Mouse (Mus musculus) heart, adult 2 months (tissue): ENCODE data around the gene Cd200r4.
"Not testable (repeated sequence)": the region's sequence is repeated elsewhere in the genome, so short reads cannot be mapped to it uniquely, and the experiment has no call there.

Experiments
- CTCF ChIP-seq: fragments of 200-600 bp; IDR thresholded peaks from 2 replicates; pipeline ENCODE4 v1.8.1; 2022; ENCODE audit warnings: antibody characterized with exemption, mild to moderate bottlenecking, moderate library complexity
- EP300 ChIP-seq: fragments of 200-500 bp; IDR thresholded peaks from 2 replicates; pipeline ENCODE4 v1.6.1; 2011; ENCODE audit warnings: low read depth, low read length, control low read depth; ENCODE audit not compliant: insufficient read depth
- POLR2A ChIP-seq: fragments of 200-500 bp; IDR thresholded peaks from 2 replicates; pipeline ENCODE4 v1.6.1; 2011; ENCODE audit warnings: mild to moderate bottlenecking, low read depth, low read length, control low read depth; ENCODE audit not compliant: insufficient read depth

DNA sequence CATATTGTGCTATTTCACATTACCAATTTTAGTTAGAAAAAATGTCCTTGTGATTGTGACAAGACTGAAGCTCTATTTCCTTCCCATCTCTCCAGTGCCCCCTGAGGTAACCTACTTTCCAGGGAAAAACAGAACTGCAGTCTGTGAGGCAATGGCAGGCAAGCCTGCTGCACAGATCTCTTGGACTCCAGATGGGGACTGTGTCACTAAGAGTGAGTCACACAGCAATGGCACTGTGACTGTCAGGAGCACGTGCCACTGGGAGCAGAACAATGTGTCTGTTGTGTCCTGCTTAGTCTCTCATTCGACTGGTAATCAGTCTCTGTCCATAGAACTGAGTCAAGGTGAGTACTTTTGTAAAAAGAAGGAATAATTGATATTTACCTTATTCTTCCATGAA, 21.7 kb downstream of the Cd200r4 start:
- TF ChIP-seq EP300, CTCF, POLR2A: not testable (repeated sequence)
